Mouse (Mus musculus): ENCODE measurements around the gene Kcnj8.

DNA sequence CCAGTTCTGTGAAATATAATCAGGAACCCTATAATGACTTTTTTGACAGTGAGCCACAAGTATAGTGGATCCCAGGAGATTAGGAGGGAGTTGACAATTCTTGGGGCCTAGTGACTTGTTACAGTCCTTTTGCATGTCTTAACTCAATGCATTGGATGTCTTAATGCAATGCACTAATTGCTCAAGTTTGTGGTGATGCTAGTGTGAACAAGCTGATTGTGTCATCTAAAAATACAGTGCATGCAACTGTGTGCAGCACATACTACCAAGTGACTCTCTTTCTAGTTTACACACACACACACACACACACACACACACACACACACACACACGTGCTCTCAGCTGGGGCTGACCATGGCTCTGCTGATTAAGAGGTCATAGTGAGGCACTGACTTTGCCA, 15.4 kb downstream of the Kcnj8 start:
- TF ChIP-seq CTCF (IDR thresholded peaks at IDR 0.05; ENCODE audit: low read depth) (no peak), EP300 (optimal IDR thresholded peaks at IDR 0.05) (no peak)

Data from stomach, postnatal 0 days (tissue).